Mouse (Mus musculus) embryo, embryonic 10 days (tissue): ENCODE data around the gene Rell1.
"Not testable (repeated sequence)": the region's sequence is repeated elsewhere in the genome, so short reads cannot be mapped to it uniquely, and the experiment has no call there.

Source experiments
- DNase-seq: peaks from one replicate; pipeline ENCODE4 v3.0.0-alpha.2; 2015; ENCODE audit warnings: low spot score

Rell1 gene

GRCm38 (mm10) chr5:63897001-63897819, 71.5 kb downstream of the Rell1 start:
- DNase-seq: not testable (repeated sequence)

- DNase-seq: no peak
Observed at GRCm38 (mm10) chr5:63891912-63892311, 76.8 kb downstream of the Rell1 start.

GRCm38 (mm10) chr5:63891241-63891640, 77.5 kb downstream of the Rell1 start:
- DNase-seq: no peak

GRCm38 (mm10) chr5:63887111-63887510, 81.6 kb downstream of the Rell1 start:
- DNase-seq: no peak

GRCm38 (mm10) chr5:63886709-63887108, 82.0 kb downstream of the Rell1 start:
- DNase-seq: peak; percentile 63

- no peak for DNase-seq
Observed at GRCm38 (mm10) chr5:63886292-63886691, 82.4 kb downstream of the Rell1 start.

- DNase-seq: no peak
Observed at GRCm38 (mm10) chr5:63879026-63879425, 89.7 kb downstream of the Rell1 start.

GRCm38 (mm10) chr5:63876081-63876480, 92.6 kb downstream of the Rell1 start:
- DNase-seq: no peak

GRCm38 (mm10) chr5:63874880-63875279, 93.8 kb downstream of the Rell1 start:
- peak; percentile 57 for DNase-seq

GRCm38 (mm10) chr5:63872176-63872932, 96.3 kb downstream of the Rell1 start:
- DNase-seq: peak; percentile 59

GRCm38 (mm10) chr5:63867421-63867820, 101.3 kb downstream of the Rell1 start:
- DNase-seq: peak; percentile 44

GRCm38 (mm10) chr5:63858901-63859300, 109.8 kb downstream of the Rell1 start:
- DNase-seq: no peak
